Mouse (Mus musculus): Measurements from ENCODE around the gene Aurkb. TPM values are rescaled to one million over a fixed set of nuclear protein-coding genes. Genes with fewer than 3 reads are reported as not detected.

Aurkb gene
- polyA plus RNA-seq, 1 experiment = 42.9 TPM

DNA sequence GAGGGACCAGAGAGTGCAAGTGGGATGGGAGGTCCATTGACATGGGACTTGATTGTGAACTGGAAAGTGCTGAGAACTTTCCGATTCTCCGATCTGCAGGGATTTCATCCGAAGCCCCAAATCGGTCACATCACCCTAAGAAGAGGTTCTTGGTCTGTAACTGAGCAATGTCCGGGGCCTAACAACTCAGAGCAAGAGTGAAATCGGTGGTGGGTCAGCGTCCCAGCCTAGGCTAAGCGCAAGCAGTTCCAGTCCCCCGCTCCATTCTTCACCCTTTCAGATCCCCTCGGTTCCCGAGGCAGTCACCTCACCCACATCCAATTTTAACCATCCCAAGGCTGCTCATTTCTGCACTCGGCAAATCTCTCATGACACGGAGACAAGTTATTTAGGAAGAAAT lies 24.6 kb downstream of the Aurkb start:
- Histone ChIP-seq H3K27me3 (ENCODE audit: control insufficient read depth, insufficient read depth, low read length) (no peaks in the 10 kb centered on the region), H3K27ac (ENCODE audit: insufficient read depth, low read length) (peak overlapping the region; percentile 80), H3K36me3 (ENCODE audit: control insufficient read depth, insufficient read depth, low read length) (no peaks in the 10 kb centered on the region), H3K4me3 (ENCODE audit: extremely low read depth, insufficient read depth, insufficient read length) (peak overlapping the region; percentile 69), H3K4me1 (ENCODE audit: control insufficient read depth, insufficient read depth, insufficient read length) (peaks cover 2% of the 10 kb centered on the region)
- WGBS = 3% methylated on average over 13 of the region's 13 CpGs
- DNase-seq (ENCODE audit: low read depth in 1 of 2, low spot score in 2 of 2) = no peak
- TF ChIP-seq POLR2A (IDR thresholded peaks at IDR 0.05; ENCODE audit: low read depth, low read length) (no peak), CTCF (IDR thresholded peaks at IDR 0.05; ENCODE audit: extremely low read depth, insufficient read depth, insufficient read length, insufficient replicate concordance) (no peak)

DNA sequence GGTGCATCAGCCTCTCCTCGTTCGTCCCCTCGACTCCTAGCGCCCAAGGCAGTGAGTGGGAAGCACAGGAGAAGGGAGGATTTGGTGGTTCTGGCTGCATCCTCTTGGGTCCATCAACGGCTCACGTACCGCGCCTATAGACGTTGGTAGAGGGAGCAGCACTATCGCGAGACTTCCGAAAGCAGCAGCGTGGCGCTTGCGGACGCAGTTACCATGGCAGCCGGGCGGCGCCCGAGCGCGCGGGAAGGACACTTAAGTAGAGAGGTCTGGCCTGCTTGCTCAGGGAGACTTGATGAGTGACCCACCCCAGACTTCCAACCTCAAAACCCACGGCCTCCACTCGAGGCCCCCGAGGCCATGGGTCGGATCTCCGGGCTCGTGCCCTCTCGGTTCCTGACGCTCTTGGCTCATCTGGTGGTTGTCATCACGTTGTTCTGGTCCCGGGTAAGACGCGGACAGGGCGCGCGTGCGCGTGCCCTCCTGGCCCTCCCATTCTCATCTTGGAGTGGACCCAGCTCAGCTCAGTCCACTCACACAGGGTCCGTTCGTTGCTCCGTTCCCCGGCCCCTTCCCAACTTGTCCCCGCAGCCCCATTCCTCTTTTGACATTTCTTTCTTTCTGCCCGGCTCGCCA lies 25.3 kb downstream of the Aurkb start, which contains the start of gene Tmem107:
TSS of gene Tmem107 (plus strand) at position 217 of the 633 bp plus-strand sequence.
- Histone ChIP-seq H3K4me3 (ENCODE audit: extremely low read depth, insufficient read depth, insufficient read length) (peak within 1 kb of the TSS; percentile 69), H3K4me1 (ENCODE audit: control insufficient read depth, insufficient read depth, insufficient read length) (peaks cover 2% of the 10 kb centered on the region), H3K36me3 (ENCODE audit: control insufficient read depth, insufficient read depth, low read length) (no peaks in the 10 kb centered on the region), H3K27ac (ENCODE audit: insufficient read depth, low read length) (peak within 1 kb of the TSS; percentile 80), H3K27me3 (ENCODE audit: control insufficient read depth, insufficient read depth, low read length) (no peaks in the 10 kb centered on the region)
- TF ChIP-seq CTCF (IDR thresholded peaks at IDR 0.05; ENCODE audit: extremely low read depth, insufficient read depth, insufficient read length, insufficient replicate concordance) = no peak
- peak; percentile 94 for TF ChIP-seq POLR2A (IDR thresholded peaks at IDR 0.05; ENCODE audit: low read depth, low read length)
- under 1% methylated on average over 47 of the region's 47 CpGs for WGBS
- DNase-seq (ENCODE audit: low read depth in 1 of 2, low spot score in 2 of 2) = peak; percentile 88 to 94

- Histone ChIP-seq H3K36me3 (ENCODE audit: control insufficient read depth, insufficient read depth, low read length) (no peaks in the 10 kb centered on the region), H3K27ac (ENCODE audit: insufficient read depth, low read length) (peak overlapping the region; percentile 27; the same call in 1 of the 2 replicates), H3K4me1 (ENCODE audit: control insufficient read depth, insufficient read depth, insufficient read length) (no peaks in the 10 kb centered on the region; the same call in 1 of the 2 replicates), H3K4me3 (ENCODE audit: extremely low read depth, insufficient read depth, insufficient read length) (peak overlapping the region; percentile 69; the same call in 1 of the 2 replicates), H3K27me3 (ENCODE audit: control insufficient read depth, insufficient read depth, low read length) (no peaks in the 10 kb centered on the region)
- TF ChIP-seq POLR2A (IDR thresholded peaks at IDR 0.05; ENCODE audit: low read depth, low read length) = no peak
- WGBS = 43% methylated on average over 9 of the region's 9 CpGs
- DNase-seq (ENCODE audit: low read depth in 1 of 2, low spot score in 2 of 2) = no peak
Measured at GRCm38 (mm10) chr11:69071262-69071661, 25.8 kb downstream of the Aurkb start.

- H3K27ac ChIP-seq (ENCODE audit: insufficient read depth, low read length) = no peak overlapping the region
- H3K27me3 ChIP-seq (ENCODE audit: control insufficient read depth, insufficient read depth, low read length) = no peaks in the 10 kb centered on the region
- no peaks in the 10 kb centered on the region for H3K36me3 ChIP-seq (ENCODE audit: control insufficient read depth, insufficient read depth, low read length)
- H3K4me3 ChIP-seq (ENCODE audit: extremely low read depth, insufficient read depth, insufficient read length) = no peak overlapping the region
- no peak for DNase-seq (ENCODE audit: low read depth in 1 of 2, low spot score in 2 of 2)
- 93% methylated on average over 11 of the region's 11 CpGs for WGBS
- TF ChIP-seq POLR2A (IDR thresholded peaks at IDR 0.05; ENCODE audit: low read depth, low read length) (no peak), CTCF (IDR thresholded peaks at IDR 0.05; ENCODE audit: extremely low read depth, insufficient read depth, insufficient read length, insufficient replicate concordance) (no peak)
- H3K4me1 ChIP-seq (ENCODE audit: control insufficient read depth, insufficient read depth, insufficient read length) = no peaks in the 10 kb centered on the region; the same call in 1 of the 2 replicates
Measured at GRCm38 (mm10) chr11:69072234-69072633, 26.8 kb downstream of the Aurkb start.

DNA sequence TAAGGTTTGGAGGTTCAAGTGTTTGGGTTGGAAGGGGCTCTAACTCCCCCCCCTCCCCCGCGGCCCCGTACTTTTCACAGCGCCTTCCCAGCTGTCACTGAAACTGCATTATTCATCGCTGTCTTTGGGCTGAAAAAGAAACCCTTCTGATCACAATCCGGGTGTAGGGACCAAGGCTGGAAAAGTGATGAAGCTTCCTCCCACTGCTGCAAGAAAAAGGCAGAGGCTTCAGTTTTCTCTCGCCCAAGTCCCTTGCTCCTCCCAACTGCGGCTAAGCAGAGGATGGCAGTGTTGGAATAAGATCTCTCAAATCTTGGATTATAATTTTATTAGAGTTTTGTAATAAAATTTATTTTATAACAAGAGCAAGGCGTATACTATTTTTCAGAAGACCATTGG lies 27.2 kb downstream of the Aurkb start:
- Histone ChIP-seq H3K27ac (ENCODE audit: insufficient read depth, low read length) (no peak overlapping the region), H3K36me3 (ENCODE audit: control insufficient read depth, insufficient read depth, low read length) (no peaks in the 10 kb centered on the region), H3K4me3 (ENCODE audit: extremely low read depth, insufficient read depth, insufficient read length) (no peak overlapping the region), H3K4me1 (ENCODE audit: control insufficient read depth, insufficient read depth, insufficient read length) (no peaks in the 10 kb centered on the region; the same call in 1 of the 2 replicates), H3K27me3 (ENCODE audit: control insufficient read depth, insufficient read depth, low read length) (no peaks in the 10 kb centered on the region)
- TF ChIP-seq CTCF (IDR thresholded peaks at IDR 0.05; ENCODE audit: extremely low read depth, insufficient read depth, insufficient read length, insufficient replicate concordance) (no peak), POLR2A (IDR thresholded peaks at IDR 0.05; ENCODE audit: low read depth, low read length) (no peak)
- WGBS = 30% methylated on average over 9 of the region's 9 CpGs
- DNase-seq (ENCODE audit: low read depth in 1 of 2, low spot score in 2 of 2) = no peak

DNA sequence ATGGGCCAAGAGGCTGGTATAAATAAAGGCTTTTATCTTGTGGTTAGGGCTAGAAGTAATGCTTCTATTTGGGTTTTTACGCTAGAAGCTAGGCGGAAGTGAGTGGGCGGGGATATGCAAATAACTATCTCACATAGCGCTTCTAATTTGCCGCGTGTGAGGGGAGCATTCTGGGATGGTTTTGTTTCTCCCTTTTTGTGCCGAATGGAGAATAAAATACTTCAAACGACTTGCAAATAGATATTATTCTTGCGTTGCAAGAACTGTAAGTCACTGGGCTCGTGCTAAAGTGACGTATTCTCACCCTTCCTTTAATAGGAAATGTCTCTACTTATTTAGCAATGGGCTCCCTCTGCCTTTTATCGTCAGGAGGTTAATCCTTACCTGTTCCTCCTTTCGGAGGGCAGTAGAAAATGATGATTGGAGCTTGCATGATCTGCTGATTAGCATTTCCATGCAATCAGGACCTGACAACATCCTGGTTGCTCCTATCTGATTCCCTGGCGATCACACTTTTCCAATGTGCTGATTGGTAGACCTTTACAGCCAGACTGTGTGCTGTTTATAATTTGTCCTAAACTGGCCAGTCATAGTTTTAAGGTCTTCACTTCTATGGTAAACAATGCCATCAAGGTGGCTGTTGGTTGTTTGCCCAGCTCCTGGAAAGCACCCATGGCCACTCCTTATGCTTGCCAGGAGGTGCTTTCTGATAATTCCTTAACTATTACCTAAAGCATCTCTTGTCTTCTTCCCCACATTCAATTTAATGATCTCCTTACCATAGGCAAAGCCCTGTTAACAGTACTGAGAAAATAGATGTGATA lies 27.8 kb downstream of the Aurkb start:
- TF ChIP-seq POLR2A (IDR thresholded peaks at IDR 0.05; ENCODE audit: low read depth, low read length) (peak; percentile 97), CTCF (IDR thresholded peaks at IDR 0.05; ENCODE audit: extremely low read depth, insufficient read depth, insufficient read length, insufficient replicate concordance) (no peak)
- H3K27me3 ChIP-seq (ENCODE audit: control insufficient read depth, insufficient read depth, low read length) = no peaks in the 10 kb centered on the region
- H3K4me1 ChIP-seq (ENCODE audit: control insufficient read depth, insufficient read depth, insufficient read length) = peaks cover 5% of the 10 kb centered on the region; the same call in 1 of the 2 replicates
- H3K4me3 ChIP-seq (ENCODE audit: extremely low read depth, insufficient read depth, insufficient read length) = no peak overlapping the region
- under 1% methylated on average over 14 of the region's 14 CpGs for WGBS
- H3K27ac ChIP-seq (ENCODE audit: insufficient read depth, low read length) = peak overlapping the region; percentile 82
- no peaks in the 10 kb centered on the region for H3K36me3 ChIP-seq (ENCODE audit: control insufficient read depth, insufficient read depth, low read length)
- peak; percentile 77 to 93 for DNase-seq (ENCODE audit: low read depth in 1 of 2, low spot score in 2 of 2)
